Mouse (Mus musculus) brain, adult 10 weeks (tissue): ENCODE results near the gene Usf3. TPM values are rescaled to one million over a fixed set of nuclear protein-coding genes. Genes with fewer than 3 reads are reported as not detected.

ENCODE experiments used
- polyA plus RNA-seq: library from polyadenylated mRNA; stranded (reverse); fragments of 350-450 nt; fragmentation: Illumina TruSeq; extraction: RNeasy Lipid Tissue Mini Kit (QIAGEN cat#74804); gene quantifications from one replicate; pipeline ENCODE4 v1.2.3, GENCODE M21; 2015; ENCODE audit warnings: low read depth, low replicate concordance

Usf3 gene
- polyA plus RNA-seq = 14.6 TPM

DNA sequence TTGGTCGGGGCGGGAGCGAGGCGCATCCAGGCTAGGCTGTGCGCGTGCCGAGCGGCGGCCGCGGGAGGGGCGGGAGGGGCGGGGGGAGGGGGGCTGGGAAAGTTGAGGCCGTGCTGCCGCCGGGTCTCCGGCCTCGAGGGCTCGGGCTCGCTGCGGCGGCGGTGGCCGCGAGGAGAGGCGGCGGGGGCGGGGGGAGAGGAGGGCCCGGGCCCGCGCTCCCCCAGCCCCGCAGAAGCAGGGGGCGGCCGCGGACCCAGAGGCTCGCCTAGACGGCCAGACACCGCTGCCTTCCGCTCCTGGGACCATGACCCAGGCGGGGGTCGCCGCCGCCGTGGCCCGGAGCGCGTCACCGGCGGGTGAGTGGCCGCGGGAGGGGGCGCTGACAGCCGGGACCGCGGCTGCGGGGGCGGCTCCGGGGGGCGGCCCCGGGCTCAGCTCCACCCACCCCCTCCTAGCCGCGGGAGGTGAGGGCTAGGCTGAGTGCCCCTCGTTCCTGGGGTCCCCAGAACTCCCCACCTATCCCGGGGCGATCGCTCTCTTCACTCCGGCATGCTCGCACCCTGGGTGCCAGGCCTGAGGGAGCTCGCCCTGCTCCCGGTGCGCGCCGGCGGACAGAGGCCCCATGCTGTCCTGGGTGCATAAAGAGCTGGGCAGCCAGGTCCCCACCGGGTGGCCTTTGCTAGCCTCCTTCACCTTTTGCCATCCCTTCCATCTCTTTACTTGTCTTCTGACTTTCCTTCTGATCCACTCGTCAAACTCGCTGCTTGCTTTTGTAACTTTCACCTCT lies at the start of gene Usf3:
Gene Usf3, plus strand, starts transcription at position 92 of the 787 bp plus-strand sequence.

DNA sequence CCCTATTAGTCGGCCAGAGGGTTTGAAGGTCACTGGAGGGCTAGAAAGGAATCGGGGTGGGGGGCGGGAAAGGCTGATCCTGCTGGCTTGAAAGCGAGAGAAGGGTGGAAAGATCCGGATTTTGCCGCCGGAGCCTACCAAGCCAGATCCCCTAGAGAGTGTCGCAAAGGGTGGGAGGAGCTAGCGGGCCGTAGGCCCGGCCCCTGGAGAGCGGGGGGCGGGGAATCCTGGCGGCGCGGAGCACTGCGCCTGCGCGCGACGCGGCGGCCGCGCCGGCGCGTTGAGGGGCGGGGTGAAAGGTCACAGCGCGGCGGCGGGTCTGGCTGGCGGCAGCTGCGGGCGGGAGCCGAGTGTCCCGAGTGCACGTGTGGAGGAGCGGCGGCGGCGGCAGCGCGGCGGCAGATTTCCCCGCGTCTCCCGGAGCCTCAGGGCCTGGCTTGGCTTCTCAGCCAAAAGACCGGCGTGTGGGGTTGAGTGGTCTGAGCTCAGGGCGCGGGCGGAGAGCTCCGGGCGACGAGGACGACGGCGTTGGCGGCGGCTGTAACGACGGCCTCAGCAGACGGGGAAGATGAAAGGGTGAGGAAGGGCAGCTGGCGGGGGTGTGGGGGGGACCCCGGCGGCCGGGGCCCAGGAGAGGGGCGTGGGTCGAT lies 33.4 kb upstream of the Usf3 start, which contains the start of the genes Atp6v1a and Naa50:
Gene Atp6v1a, minus strand, starts transcription at position 170 of the 650 bp plus-strand sequence.
Gene Naa50, plus strand, starts transcription at position 295 of the 650 bp plus-strand sequence.

Other genes with a start within 250 kb of the Usf3 start
- 22.1 TPM for gene Qtrt2, start 246.4 kb upstream of the Usf3 start, polyA plus RNA-seq
- gene Zdhhc23, start 193.5 kb upstream of the Usf3 start, polyA plus RNA-seq = 15.5 TPM
- gene Gramd1c, start 109.9 kb upstream of the Usf3 start, polyA plus RNA-seq = 1.7 TPM
- gene Atp6v1a, start 33.5 kb upstream of the Usf3 start, polyA plus RNA-seq = 349 TPM
- gene Naa50, start 33.4 kb upstream of the Usf3 start, polyA plus RNA-seq = 60.2 TPM
- gene Sidt1, start 159.9 kb downstream of the Usf3 start, polyA plus RNA-seq = 32.7 TPM
- 16.0 TPM for gene Spice1, start 173.9 kb downstream of the Usf3 start, polyA plus RNA-seq
- 3.8 TPM for gene Cfap44, start 221.6 kb downstream of the Usf3 start, polyA plus RNA-seq